Mouse (Mus musculus) inflammation-experienced regulatory T-cells, adult 6 months (primary cell): ENCODE data around the gene Cfap97. TPM values are rescaled to one million over a fixed set of nuclear protein-coding genes. Genes with fewer than 3 reads are reported as not detected.

Experiments
- ATAC-seq: one replicate; pipeline ENCODE4 v1.8.0; 2017
- polyA plus RNA-seq, 3 experiments: library from polyadenylated mRNA; unstranded; fragments of 100-300 nt; shearing (Covaris generic); gene quantifications; one replicate each; pipeline ENCODE4 v1.2.1; 2017

The Cfap97 gene
- polyA plus RNA-seq, 3 experiments from 2014 or later, result 25.0 to 44.3 (median 33.7) TPM

GRCm38 (mm10) chr8:46162953-46163869, 11.6 kb downstream of the Cfap97 start:
- ATAC-seq, result peak; percentile 98

GRCm38 (mm10) chr8:46163870-46164190, 12.3 kb downstream of the Cfap97 start:
- no peak for ATAC-seq

- ATAC-seq, result no peak
Measured at GRCm38 (mm10) chr8:46173651-46174050, 22.1 kb downstream of the Cfap97 start.

- ATAC-seq, result no peak
Measured at GRCm38 (mm10) chr8:46180136-46180535, 28.6 kb downstream of the Cfap97 start.

- ATAC-seq, result peak; percentile 75
Measured at GRCm38 (mm10) chr8:46185361-46185760, 33.8 kb downstream of the Cfap97 start.

- no peak for ATAC-seq
Measured at GRCm38 (mm10) chr8:46193100-46193499, 41.5 kb downstream of the Cfap97 start.

GRCm38 (mm10) chr8:46196877-46197276, 45.3 kb downstream of the Cfap97 start:
- no peak for ATAC-seq

- ATAC-seq, result no peak
Measured at GRCm38 (mm10) chr8:46197673-46198072, 46.1 kb downstream of the Cfap97 start.

- ATAC-seq, result peak; percentile 65
Measured at GRCm38 (mm10) chr8:46202350-46202749, 50.8 kb downstream of the Cfap97 start.

GRCm38 (mm10) chr8:46204301-46204700, 52.7 kb downstream of the Cfap97 start:
- no peak for ATAC-seq

- ATAC-seq, result no peak
Measured at GRCm38 (mm10) chr8:46204974-46205640, 53.5 kb downstream of the Cfap97 start.

GRCm38 (mm10) chr8:46206107-46206506, 54.5 kb downstream of the Cfap97 start:
- no peak for ATAC-seq

GRCm38 (mm10) chr8:46208354-46208753, 56.8 kb downstream of the Cfap97 start:
- no peak for ATAC-seq

GRCm38 (mm10) chr8:46209057-46209456, 57.5 kb downstream of the Cfap97 start:
- ATAC-seq, result no peak

GRCm38 (mm10) chr8:46210404-46211315, 59.1 kb downstream of the Cfap97 start, which contains the start of gene Slc25a4:
Gene Slc25a4, minus strand, starts transcription at chr8:46211284.
- peak; percentile 90 for ATAC-seq

GRCm38 (mm10) chr8:46211611-46212071, 60.1 kb downstream of the Cfap97 start:
- ATAC-seq, result no peak

GRCm38 (mm10) chr8:46212194-46212593, 60.6 kb downstream of the Cfap97 start:
- no peak for ATAC-seq

GRCm38 (mm10) chr8:46213971-46214480, 62.5 kb downstream of the Cfap97 start:
- no peak for ATAC-seq

- no peak for ATAC-seq
Measured at GRCm38 (mm10) chr8:46216838-46217237, 65.3 kb downstream of the Cfap97 start.

- no peak for ATAC-seq
Measured at GRCm38 (mm10) chr8:46220566-46220965, 69.0 kb downstream of the Cfap97 start.

GRCm38 (mm10) chr8:46225501-46225900, 73.9 kb downstream of the Cfap97 start:
- ATAC-seq, result no peak

GRCm38 (mm10) chr8:46226622-46227021, 75.1 kb downstream of the Cfap97 start:
- no peak for ATAC-seq
